Mouse (Mus musculus) stomach, postnatal 0 days (tissue): ENCODE data around the gene Lrrtm4. TPM values are rescaled to one million over a fixed set of nuclear protein-coding genes. Genes with fewer than 3 reads are reported as not detected.

Source experiments
- ATAC-seq: fragments of 200-750 bp; cut with Nextera tagmentation; 2 replicates; pipeline ENCODE4 v1.8.0; 2017; ENCODE audit not compliant: low FRiP score, low TSS enrichment
- DNase-seq: peaks from one replicate; pipeline ENCODE4 v3.0.0-alpha.2; 2016; ENCODE audit warnings: low spot score
- H3K27ac ChIP-seq: fragments of 300-500 bp; sonication (generic); replicated peaks from 2 replicates; pipeline ENCODE4 v1.5.1; 2014; ENCODE audit warnings: mild to moderate bottlenecking, control low read depth
- H3K27me3 ChIP-seq: fragments of 300-500 bp; sonication (generic); 2 replicates; pipeline ENCODE4 v1.6.1; 2014; ENCODE audit warnings: low read length; ENCODE audit not compliant: control insufficient read depth, insufficient read depth
- H3K36me3 ChIP-seq: fragments of 300-500 bp; sonication (generic); 2 replicates; pipeline ENCODE4 v1.6.1; 2014; ENCODE audit warnings: low read length, mixed read lengths; ENCODE audit not compliant: control insufficient read depth, insufficient read depth
- H3K4me1 ChIP-seq: fragments of 300-500 bp; sonication (generic); replicated peaks from 2 replicates; pipeline ENCODE4 v1.6.1; 2014; ENCODE audit warnings: antibody characterized with exemption; ENCODE audit not compliant: control insufficient read depth, insufficient read depth
- H3K4me2 ChIP-seq: fragments of 300-500 bp; sonication (generic); replicated peaks from 2 replicates; pipeline ENCODE4 v1.6.1; 2014; ENCODE audit warnings: low read depth, mild to moderate bottlenecking, control low read depth, moderate library complexity
- H3K4me3 ChIP-seq: fragments of 300-500 bp; sonication (generic); 2 replicates; pipeline ENCODE4 v1.5.1; 2014; ENCODE audit warnings: low read depth, low read length, control low read depth
- H3K9ac ChIP-seq: fragments of 300-500 bp; sonication (generic); 2 replicates; pipeline ENCODE4 v1.6.1; 2014; ENCODE audit warnings: mild to moderate bottlenecking, low read length, control low read depth, mixed read lengths
- H3K9me3 ChIP-seq: fragments of 300-500 bp; sonication (generic); 2 replicates; pipeline ENCODE4 v1.6.1; 2016; ENCODE audit warnings: low read length; ENCODE audit not compliant: control insufficient read depth
- CTCF ChIP-seq: IDR thresholded peaks from 2 replicates; pipeline ENCODE4 v1.5.1; 2016; ENCODE audit warnings: antibody characterized with exemption, low read depth, mild to moderate bottlenecking, moderate library complexity
- EP300 ChIP-seq: optimal IDR thresholded peaks from 2 replicates; pipeline ENCODE3; 2016; ENCODE audit warnings: antibody characterized with exemption
- WGBS: fragments of 180-500 bp; shearing (Covaris S2); extraction: QIAGEN DNeasy Blood & Tissue Kit; methylation state at CpG from one replicate; pipeline ENCODE4 v1.1.7; 2014; 5-methylcytosine and 5-hydroxymethylcytosine counted together
- polyA plus RNA-seq: library from polyadenylated mRNA; unstranded; fragments of >200 nt; fragmentation: Nextera tagmentation; extraction: Ambion mirVana; gene quantifications from 2 replicates; pipeline ENCODE4 v1.2.1, GENCODE M21; 2015

Gene Lrrtm4
- polyA plus RNA-seq: 0.67 and 0.83 TPM in 2 replicates

- Histone ChIP-seq H3K27ac (no peak within 1 kb of the TSS), H3K4me2 (peak within 1 kb of the TSS; percentile 56), H3K4me1 (no peaks in the 10 kb centered on the region), H3K9ac (no peak within 1 kb of the TSS), H3K27me3 (no peaks in the 10 kb centered on the region), H3K36me3 (no peaks in the 10 kb centered on the region), H3K9me3 (no peaks in the 10 kb centered on the region), H3K4me3 (peak within 1 kb of the TSS; percentile 35)
- no peak for TF ChIP-seq EP300
- peak; percentile 46 for TF ChIP-seq CTCF
- 13% methylated on average over 6 of the region's 6 CpGs for WGBS
- DNase-seq: no peak
- ATAC-seq: no peak
Measured at GRCm38 (mm10) chr6:80018765-80019164, at the start of gene Lrrtm4. TSS of gene Lrrtm4 (plus strand) at chr6:80018877.

GRCm38 (mm10) chr6:80019189-80019860, 648 bp downstream of the Lrrtm4 start:
- ATAC-seq: no peak
- H3K4me1 ChIP-seq: no peaks in the 10 kb centered on the region
- no peaks in the 10 kb centered on the region for H3K27me3 ChIP-seq
- no peak for TF ChIP-seq CTCF
- TF ChIP-seq EP300: no peak
- H3K4me2 ChIP-seq: peak overlapping the region; percentile 56
- H3K9me3 ChIP-seq: no peaks in the 10 kb centered on the region
- no peak for DNase-seq
- H3K9ac ChIP-seq: no peak overlapping the region
- WGBS: 5% methylated on average over 13 of the region's 14 CpGs
- no peaks in the 10 kb centered on the region for H3K36me3 ChIP-seq
- H3K27ac ChIP-seq: no peak overlapping the region
- peak overlapping the region; percentile 35 for H3K4me3 ChIP-seq

DNA sequence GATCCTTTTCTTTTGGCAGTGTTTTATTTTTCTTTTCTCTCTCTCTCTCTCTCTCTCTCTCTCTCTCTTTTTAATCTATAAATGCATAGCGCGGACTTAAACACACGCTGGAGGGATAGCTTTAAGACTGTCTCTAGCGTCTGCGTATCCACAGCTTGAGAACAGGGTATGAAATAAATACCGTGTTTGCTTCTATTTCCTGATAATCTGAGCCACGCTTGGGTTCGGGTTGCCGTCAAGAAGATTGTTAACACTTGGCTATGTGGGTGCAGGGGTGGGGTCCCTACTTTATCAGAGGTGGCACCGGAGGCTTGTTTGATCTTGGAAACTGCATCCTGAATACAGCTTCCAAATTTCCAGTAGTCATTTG, 1.2 kb downstream of the Lrrtm4 start:
- H3K27me3 ChIP-seq: no peaks in the 10 kb centered on the region
- no peak overlapping the region for H3K9ac ChIP-seq
- no peaks in the 10 kb centered on the region for H3K4me1 ChIP-seq
- H3K4me2 ChIP-seq: peak overlapping the region; percentile 56
- no peak overlapping the region for H3K27ac ChIP-seq
- H3K9me3 ChIP-seq: no peaks in the 10 kb centered on the region
- H3K4me3 ChIP-seq: peak overlapping the region; percentile 35
- 5% methylated on average over 10 of the region's 10 CpGs for whole genome bisulfite sequencing
- no peaks in the 10 kb centered on the region for H3K36me3 ChIP-seq
- no peak for TF ChIP-seq CTCF
- no peak for TF ChIP-seq EP300
- DNase-seq (no peak), ATAC-seq (no peak)

DNA sequence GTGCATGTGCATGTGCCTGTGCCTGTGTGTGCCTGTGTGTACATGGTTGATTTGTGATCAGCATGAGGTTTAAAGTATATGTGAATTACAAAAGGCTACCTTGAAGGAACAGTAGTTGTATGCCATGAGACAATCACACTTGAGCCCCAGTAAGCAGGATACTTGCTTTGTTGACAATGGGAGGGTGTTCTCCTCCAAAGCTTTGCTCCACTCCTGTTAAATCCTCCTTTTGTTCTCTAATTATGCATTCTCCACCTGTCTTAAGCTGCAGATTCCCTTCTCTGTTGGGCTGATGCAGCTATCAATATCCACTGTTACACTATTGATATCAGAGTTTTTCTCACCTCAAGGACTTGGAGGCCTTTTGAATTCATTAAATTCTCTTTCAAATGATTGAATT, 38.2 kb downstream of the Lrrtm4 start:
- Histone ChIP-seq H3K9ac (no peak overlapping the region), H3K4me2 (no peak overlapping the region), H3K27ac (no peak overlapping the region), H3K9me3 (no peaks in the 10 kb centered on the region), H3K4me3 (no peak overlapping the region), H3K27me3 (no peaks in the 10 kb centered on the region), H3K36me3 (no peaks in the 10 kb centered on the region), H3K4me1 (no peaks in the 10 kb centered on the region)
- ATAC-seq (no peak), DNase-seq (no peak)
- TF ChIP-seq EP300 (no peak), CTCF (no peak)

- no peaks in the 10 kb centered on the region for H3K4me1 ChIP-seq
- no peak overlapping the region for H3K9ac ChIP-seq
- DNase-seq: no peak
- H3K9me3 ChIP-seq: no peaks in the 10 kb centered on the region
- H3K4me3 ChIP-seq: no peak overlapping the region
- no peaks in the 10 kb centered on the region for H3K36me3 ChIP-seq
- TF ChIP-seq CTCF (no peak), EP300 (no peak)
- H3K27me3 ChIP-seq: no peaks in the 10 kb centered on the region
- H3K4me2 ChIP-seq: no peak overlapping the region
- ATAC-seq: no peak
- WGBS: 91% methylated on average over 2 of the region's 2 CpGs
- no peak overlapping the region for H3K27ac ChIP-seq
Measured at GRCm38 (mm10) chr6:80078001-80078400, 59.3 kb downstream of the Lrrtm4 start.

DNA sequence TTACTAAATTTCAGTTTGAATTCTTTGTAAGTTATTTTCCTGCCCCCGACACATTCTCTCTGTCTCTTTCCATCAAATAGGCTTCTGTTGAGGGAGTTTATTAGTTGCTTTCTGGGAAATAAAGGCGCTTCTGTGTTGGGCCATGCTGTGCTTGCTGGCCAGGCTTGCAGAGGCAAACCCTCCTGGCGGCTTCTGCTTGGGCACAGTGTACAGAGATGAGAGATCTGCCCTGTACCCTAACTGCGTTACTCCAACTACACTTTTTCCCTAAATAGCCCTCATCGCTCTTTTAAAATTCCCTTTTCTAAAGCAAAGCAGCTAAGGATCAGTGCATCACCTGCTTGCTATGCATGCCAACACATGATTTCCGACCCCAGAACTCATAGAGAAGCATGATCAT, 60.6 kb downstream of the Lrrtm4 start:
- Histone ChIP-seq H3K4me2 (no peak overlapping the region), H3K9ac (no peak overlapping the region), H3K4me3 (no peak overlapping the region), H3K4me1 (no peaks in the 10 kb centered on the region), H3K27me3 (no peaks in the 10 kb centered on the region), H3K27ac (no peak overlapping the region), H3K9me3 (no peaks in the 10 kb centered on the region), H3K36me3 (no peaks in the 10 kb centered on the region)
- DNase-seq (no peak), ATAC-seq (no peak)
- 84% methylated on average over 6 of the region's 6 CpGs for WGBS
- TF ChIP-seq EP300 (no peak), CTCF (no peak)
